Mouse (Mus musculus): Measurements from ENCODE around the gene Esp15.
"Not testable (repeated sequence)": the region's sequence is repeated elsewhere in the genome, so short reads cannot be mapped to it uniquely, and the experiment has no call there.

DNA sequence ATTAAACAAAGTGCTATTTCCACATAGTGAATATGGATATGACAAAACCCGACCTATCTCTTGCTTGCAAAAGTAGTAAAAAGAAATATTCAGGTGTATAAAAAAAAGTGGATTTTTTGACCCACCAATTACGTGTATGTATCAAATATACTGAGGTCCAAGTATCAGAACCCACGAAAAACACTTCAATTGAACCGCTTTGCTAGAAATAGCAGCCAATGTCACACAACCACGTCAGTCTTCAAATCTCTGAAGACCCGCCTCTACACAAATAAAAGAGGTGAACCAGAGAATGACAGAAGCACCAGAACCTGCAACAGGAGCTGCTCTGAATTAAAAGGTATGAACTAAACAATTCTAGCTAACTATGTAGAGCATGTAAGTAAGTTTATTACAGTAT lies at the start of gene Esp15:
- not testable (repeated sequence) for TF ChIP-seq CTCF (IDR thresholded peaks at IDR 0.05; ENCODE audit: control insufficient read depth, insufficient read depth, insufficient read length); MYOG (IDR thresholded peaks at IDR 0.05; ENCODE audit: control insufficient read depth, extremely low read depth, insufficient read length)

Data from C2C12 (cell line).